Mouse (Mus musculus) neural tube, embryonic 11.5 days (tissue): ENCODE data around the gene Spaca6. TPM values are rescaled to one million over a fixed set of nuclear protein-coding genes. Genes with fewer than 3 reads are reported as not detected.
A peak's percentile ranks its signal among the peaks of the same experiment; 100 is the strongest.
"Not testable (repeated sequence)": the region's sequence is repeated elsewhere in the genome, so short reads cannot be mapped to it uniquely, and the experiment has no call there.

Source experiments
- ATAC-seq: fragments of 200-750 bp; cut with Nextera tagmentation; 2 replicates; pipeline ENCODE4 v1.8.0; 2017; ENCODE audit warnings: moderate number of reproducible peaks, mild to moderate bottlenecking, moderate TSS enrichment, moderate library complexity; ENCODE audit not compliant: insufficient read depth, low FRiP score, low TSS enrichment
- DNase-seq: peaks from one replicate; pipeline ENCODE4 v3.0.0-alpha.2; 2015; ENCODE audit warnings: low spot score
- H3K27ac ChIP-seq: fragments of 300-500 bp; sonication (generic); 2 replicates; pipeline ENCODE4 v1.5.1; 2014; ENCODE audit warnings: low read depth, mild to moderate bottlenecking, low read length
- H3K27me3 ChIP-seq: fragments of 300-500 bp; sonication (generic); 2 replicates; pipeline ENCODE4 v1.6.1; 2014; ENCODE audit warnings: mild to moderate bottlenecking, low read length, mixed read lengths; ENCODE audit not compliant: control insufficient read depth, insufficient read depth
- H3K36me3 ChIP-seq: fragments of 300-500 bp; sonication (generic); 2 replicates; pipeline ENCODE4 v1.6.1; 2014; ENCODE audit warnings: mild to moderate bottlenecking, low read length, moderate library complexity, mixed read lengths; ENCODE audit not compliant: control insufficient read depth, insufficient read depth
- H3K4me1 ChIP-seq: fragments of 300-500 bp; sonication (generic); 2 replicates; pipeline ENCODE4 v1.6.1; 2014; ENCODE audit warnings: low read length, mixed read lengths; ENCODE audit not compliant: control insufficient read depth, insufficient read depth
- H3K4me2 ChIP-seq: fragments of 300-500 bp; sonication (generic); 2 replicates; pipeline ENCODE4 v1.6.1; 2014; ENCODE audit warnings: low read depth, mild to moderate bottlenecking, moderate library complexity
- H3K4me3 ChIP-seq: fragments of 300-500 bp; sonication (generic); 2 replicates; pipeline ENCODE4 v1.5.1; 2014; ENCODE audit warnings: low read depth, low read length
- H3K9ac ChIP-seq: fragments of 300-500 bp; sonication (generic); 2 replicates; pipeline ENCODE4 v1.6.1; 2014; ENCODE audit warnings: mild to moderate bottlenecking, low read length
- H3K9me3 ChIP-seq: fragments of 300-500 bp; sonication (generic); 2 replicates; pipeline ENCODE4 v1.6.1; 2016; ENCODE audit warnings: low read length; ENCODE audit not compliant: control insufficient read depth
- WGBS: fragments of 180-500 bp; shearing (Covaris S2); extraction: QIAGEN DNeasy Blood & Tissue Kit; methylation state at CpG from one replicate; pipeline ENCODE4 v1.1.7; 2014; 5-methylcytosine and 5-hydroxymethylcytosine counted together
- polyA plus RNA-seq: library from polyadenylated mRNA; unstranded; fragments of >200 nt; fragmentation: Nextera tagmentation; extraction: Ambion mirVana; gene quantifications from 2 replicates; pipeline ENCODE4 v1.2.1, GENCODE M21; 2014

Gene Spaca6
- polyA plus RNA-seq, 1 experiment from 2014 or later: 22.1 TPM

- ATAC-seq: no peak
- Histone ChIP-seq H3K36me3 (peaks cover 10% of the 10 kb centered on the region), H3K4me3 (no peak overlapping the region), H3K4me1 (peaks cover 14% of the 10 kb centered on the region), H3K9ac (no peak overlapping the region), H3K4me2 (no peak overlapping the region), H3K27ac (no peak overlapping the region), H3K27me3 (no peaks in the 10 kb centered on the region), H3K9me3 (no peaks in the 10 kb centered on the region)
- DNase-seq: no peak
- 95% methylated on average over 2 of the region's 2 CpGs for WGBS
Measured at GRCm38 (mm10) chr17:17839276-17839675, 12.3 kb downstream of the Spaca6 start.

DNA sequence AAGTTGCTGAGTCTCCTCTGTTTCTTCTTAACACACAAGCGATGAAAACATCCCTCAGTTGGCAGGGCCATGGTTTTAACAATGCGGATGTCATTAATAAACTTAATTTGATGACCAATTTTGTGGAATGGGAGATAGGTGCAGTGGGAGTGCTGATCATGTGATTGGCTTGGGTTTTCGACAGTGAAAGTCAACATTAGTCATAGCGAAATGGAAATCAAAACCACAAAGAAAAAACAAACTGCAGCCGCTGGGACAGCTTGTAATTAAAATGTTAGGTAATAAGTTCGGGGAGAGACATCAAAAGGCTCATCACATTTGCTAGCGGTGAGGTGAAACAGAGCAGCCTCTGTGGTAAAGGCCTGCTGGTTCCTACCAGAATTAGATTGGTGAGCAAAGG, 13.8 kb downstream of the Spaca6 start:
- 96% methylated on average over 7 of the region's 7 CpGs for WGBS
- no peak for ATAC-seq

DNA sequence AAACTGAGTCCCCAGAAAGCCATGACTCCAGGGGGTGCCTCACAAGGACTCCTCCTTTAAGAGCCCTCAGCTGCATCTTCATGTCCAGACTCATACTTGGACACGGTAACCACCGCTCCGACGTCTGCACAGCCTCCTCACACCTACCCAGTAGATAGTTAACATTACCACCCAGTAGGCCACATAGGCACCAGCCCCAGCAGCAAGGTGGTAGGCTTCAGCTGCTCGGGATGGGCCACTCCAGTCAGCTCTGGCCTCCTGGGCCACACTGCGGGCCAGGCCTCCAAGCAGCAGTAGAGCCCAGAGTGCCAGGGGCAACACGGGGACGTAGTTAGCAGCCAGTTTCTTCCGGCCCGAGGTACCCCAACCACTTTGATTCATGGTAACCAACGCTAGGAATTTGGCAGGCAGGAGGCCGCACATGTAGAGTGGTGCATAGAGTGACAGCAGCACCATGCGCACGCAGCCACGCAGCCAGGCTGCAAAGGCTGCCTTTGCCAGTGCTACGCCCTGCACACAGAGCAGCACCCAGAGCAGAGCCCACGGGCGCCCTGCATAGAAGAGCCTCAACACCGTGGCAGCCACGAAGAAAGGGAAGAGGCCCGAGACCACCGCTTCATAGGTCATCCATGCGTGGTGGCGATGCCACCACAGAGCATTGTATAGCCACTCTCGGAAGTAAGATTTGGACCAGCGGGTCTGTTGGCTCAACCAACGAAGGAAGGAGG, 16.7 kb downstream of the Spaca6 start:
- Histone ChIP-seq H3K9ac (no peak overlapping the region), H3K4me1 (peaks cover 1% of the 10 kb centered on the region; the same call in 1 of the 2 replicates), H3K36me3 (peaks cover 5% of the 10 kb centered on the region), H3K27me3 (no peaks in the 10 kb centered on the region), H3K27ac (no peak overlapping the region), H3K4me3 (no peak overlapping the region), H3K4me2 (no peak overlapping the region), H3K9me3 (no peaks in the 10 kb centered on the region)
- DNase-seq: no peak
- ATAC-seq: peak; percentile 49; the same call in 1 of the 2 replicates
- WGBS: 77% methylated on average over 27 of the region's 27 CpGs

More for the DNA sequence above, 13.8 kb downstream of the Spaca6 start:
- Histone ChIP-seq H3K27me3 (no peaks in the 10 kb centered on the region), H3K36me3 (peaks cover 10% of the 10 kb centered on the region), H3K4me2 (no peak overlapping the region), H3K4me3 (no peak overlapping the region), H3K9ac (no peak overlapping the region), H3K4me1 (peaks cover 10% of the 10 kb centered on the region), H3K9me3 (no peaks in the 10 kb centered on the region), H3K27ac (no peak overlapping the region)
- no peak for DNase-seq

- 91% methylated on average over 3 of the region's 3 CpGs for WGBS
- H3K9ac ChIP-seq, H3K4me2 ChIP-seq, H3K9me3 ChIP-seq, H3K36me3 ChIP-seq, H3K27me3 ChIP-seq, DNase-seq, H3K4me1 ChIP-seq, H3K4me3 ChIP-seq, H3K27ac ChIP-seq, ATAC-seq: not testable (repeated sequence)
Measured at GRCm38 (mm10) chr17:17844606-17845005, 17.6 kb downstream of the Spaca6 start.

DNA sequence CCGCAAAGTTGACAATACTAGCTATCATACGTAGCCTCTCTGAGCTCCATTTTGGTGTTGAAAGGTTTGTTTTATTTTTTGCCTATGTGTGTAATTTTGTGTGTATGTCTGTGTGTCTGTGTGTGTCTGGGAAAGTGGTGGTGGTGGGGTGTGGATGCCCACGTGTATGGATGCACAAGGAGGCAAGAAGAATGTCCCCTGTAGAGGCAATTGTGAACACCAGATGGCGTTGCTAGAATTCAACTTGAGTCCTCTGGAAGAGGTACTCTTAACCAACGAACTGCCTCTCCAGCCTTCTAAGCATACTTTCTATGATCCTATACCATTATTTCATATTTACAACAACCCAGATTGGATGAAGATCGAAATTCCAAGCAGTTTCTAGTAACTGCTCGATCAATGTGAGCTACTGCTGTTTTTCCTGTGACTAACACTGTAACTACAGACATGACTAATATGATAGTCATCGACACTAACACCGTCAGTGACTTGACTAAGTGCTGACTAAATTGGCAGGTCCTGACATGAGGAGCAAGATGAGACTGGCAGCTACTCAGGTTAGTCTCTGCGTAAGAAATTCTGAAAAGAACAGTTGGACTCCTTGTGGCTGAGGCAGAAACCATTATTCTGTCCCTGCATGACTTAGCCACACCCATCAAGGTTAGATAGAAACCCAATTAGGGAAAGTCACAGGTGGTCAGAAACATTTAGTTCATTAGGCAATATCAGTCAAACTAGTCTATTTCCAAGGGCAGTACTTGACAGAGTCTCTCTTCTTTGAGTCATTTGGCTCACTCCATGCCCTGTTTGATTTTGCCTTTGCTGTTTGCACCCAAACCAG, 18.4 kb downstream of the Spaca6 start:
- Histone ChIP-seq H3K9me3 (no peaks in the 10 kb centered on the region), H3K4me1 (no peaks in the 10 kb centered on the region), H3K36me3 (no peaks in the 10 kb centered on the region; the same call in none of the 2 replicates), H3K27me3 (peaks cover 8% of the 10 kb centered on the region; the same call in 1 of the 2 replicates), H3K27ac (no peak overlapping the region), H3K4me3 (no peak overlapping the region), H3K4me2 (no peak overlapping the region), H3K9ac (no peak overlapping the region)
- DNase-seq (no peak), ATAC-seq (no peak)
- WGBS: 73% methylated on average over 10 of the region's 10 CpGs

DNA sequence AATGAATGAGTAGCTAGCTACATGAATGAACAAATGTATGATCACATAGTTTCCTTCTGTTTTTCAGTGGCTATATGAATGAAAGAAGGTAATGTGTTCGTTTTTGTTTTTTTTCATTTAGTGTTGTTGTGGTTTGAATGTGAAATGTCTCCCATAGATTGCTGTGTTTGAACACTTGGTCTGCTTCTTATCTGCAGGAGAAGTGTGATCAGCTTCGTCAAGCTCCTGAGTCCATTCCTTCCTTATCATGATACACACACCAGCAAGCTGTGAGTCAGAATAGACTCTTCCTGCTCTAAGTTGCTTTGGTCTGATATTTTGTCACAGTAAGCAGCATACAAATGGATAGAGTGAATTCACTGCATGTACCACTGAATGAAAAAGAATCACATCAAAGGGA, 22.0 kb downstream of the Spaca6 start:
- Histone ChIP-seq H3K9me3 (no peaks in the 10 kb centered on the region), H3K4me2 (no peak overlapping the region), H3K27ac (no peak overlapping the region), H3K9ac (no peak overlapping the region), H3K4me3 (no peak overlapping the region), H3K27me3 (peaks cover 8% of the 10 kb centered on the region; the same call in 1 of the 2 replicates), H3K36me3 (no peaks in the 10 kb centered on the region), H3K4me1 (no peaks in the 10 kb centered on the region)
- WGBS: 76% methylated on average over 2 of the region's 2 CpGs
- ATAC-seq (no peak), DNase-seq (no peak)

DNA sequence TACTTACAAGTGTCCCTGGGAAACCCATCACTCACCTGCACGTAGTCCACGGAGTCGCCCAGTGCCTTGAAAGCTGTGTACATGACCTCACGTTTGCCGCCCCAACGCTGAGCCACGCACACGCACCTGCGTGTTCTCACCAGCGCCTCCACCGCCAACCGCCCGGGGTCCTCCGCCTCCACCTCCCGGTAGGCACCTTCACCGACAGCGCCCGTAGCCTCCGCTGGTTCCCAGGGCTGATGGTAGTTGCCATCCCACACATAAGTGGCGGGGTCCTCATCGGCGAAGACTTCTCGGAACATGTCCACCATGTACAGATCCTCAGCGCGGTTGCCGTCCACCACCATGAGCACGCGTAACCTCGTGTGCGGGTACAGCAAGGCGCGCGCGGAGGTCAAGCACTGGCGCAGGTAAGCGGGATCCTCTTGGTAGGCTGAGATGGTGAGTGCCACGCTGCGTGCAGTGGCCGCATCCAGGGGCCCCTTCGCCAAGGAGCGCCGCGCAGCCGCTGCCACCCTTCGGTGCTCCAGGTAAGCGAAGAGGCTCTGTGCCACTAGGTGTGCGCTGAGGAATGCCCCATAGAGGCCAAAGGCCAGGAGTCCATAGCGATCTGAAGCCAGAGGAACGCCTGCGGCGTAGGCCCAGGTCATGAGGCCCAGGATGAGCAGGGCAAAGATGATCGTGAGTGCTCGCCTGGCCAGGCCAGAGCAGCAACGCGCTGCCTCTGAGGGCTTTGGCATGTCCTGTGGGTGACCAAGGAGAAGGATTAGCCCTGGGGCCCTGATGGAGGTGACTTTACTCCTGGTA, 23.2 kb downstream of the Spaca6 start:
- H3K36me3 ChIP-seq: no peaks in the 10 kb centered on the region
- H3K9ac ChIP-seq: no peak overlapping the region
- WGBS: 17% methylated on average over 55 of the region's 55 CpGs
- peaks cover 8% of the 10 kb centered on the region; the same call in 1 of the 2 replicates for H3K27me3 ChIP-seq
- no peaks in the 10 kb centered on the region for H3K4me1 ChIP-seq
- H3K4me2 ChIP-seq: no peak overlapping the region
- no peak for DNase-seq
- H3K27ac ChIP-seq: no peak overlapping the region
- no peak overlapping the region for H3K4me3 ChIP-seq
- H3K9me3 ChIP-seq: no peaks in the 10 kb centered on the region
- peak; percentile 8; the same call in 1 of the 2 replicates for ATAC-seq

DNA sequence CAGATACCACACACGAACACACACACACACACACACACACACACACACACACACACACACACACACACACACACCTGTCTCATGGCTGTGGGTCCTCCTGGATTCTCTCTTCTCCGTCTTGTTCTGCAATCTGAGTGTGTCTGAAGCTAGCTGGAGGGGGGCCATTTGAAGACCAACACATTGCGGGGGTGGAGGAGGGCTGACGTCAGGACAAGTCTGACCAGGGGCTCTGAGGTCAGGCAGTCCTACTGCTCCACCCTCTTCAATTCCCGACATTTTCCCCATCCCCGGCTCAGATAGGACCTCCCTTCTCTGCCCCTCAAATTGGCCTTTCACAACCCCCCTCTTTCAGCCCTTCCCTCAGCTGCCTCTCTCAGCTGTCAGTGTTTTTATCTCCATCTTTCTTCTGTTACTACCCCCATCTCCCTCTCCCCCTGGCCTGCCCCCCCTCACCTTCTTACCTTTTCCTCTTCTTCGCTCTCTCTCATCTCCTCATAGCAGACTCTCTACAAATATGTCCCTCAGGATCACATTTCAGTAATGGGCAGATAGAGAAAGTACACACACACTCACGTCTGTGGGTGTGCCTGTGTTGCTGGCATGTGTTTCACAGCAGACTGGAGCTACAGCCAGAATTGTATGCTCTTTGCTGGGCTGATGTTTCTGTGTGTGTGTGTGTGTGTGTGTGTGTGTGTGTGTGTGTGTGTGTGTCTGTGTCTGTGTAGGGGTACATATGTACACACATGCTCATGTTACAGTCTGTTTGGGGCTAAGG, 28.3 kb downstream of the Spaca6 start, which contains the start of gene Has1:
Gene Has1, minus strand, starts transcription at position 142 of the 775 bp plus-strand sequence.
- ATAC-seq (no peak), DNase-seq (no peak)
- no peaks in the 10 kb centered on the region for H3K9me3 ChIP-seq
- H3K27ac ChIP-seq: no peak within 1 kb of the TSS
- 41% methylated on average over 8 of the region's 8 CpGs for WGBS
- no peak within 1 kb of the TSS for H3K4me2 ChIP-seq
- no peaks in the 10 kb centered on the region for H3K4me1 ChIP-seq
- peaks cover under 1% of the 10 kb centered on the region; the same call in 1 of the 2 replicates for H3K27me3 ChIP-seq
- no peaks in the 10 kb centered on the region for H3K36me3 ChIP-seq
- no peak within 1 kb of the TSS for H3K9ac ChIP-seq
- no peak within 1 kb of the TSS for H3K4me3 ChIP-seq
